Mouse (Mus musculus): ENCODE measurements around the gene Castor2.

DNA sequence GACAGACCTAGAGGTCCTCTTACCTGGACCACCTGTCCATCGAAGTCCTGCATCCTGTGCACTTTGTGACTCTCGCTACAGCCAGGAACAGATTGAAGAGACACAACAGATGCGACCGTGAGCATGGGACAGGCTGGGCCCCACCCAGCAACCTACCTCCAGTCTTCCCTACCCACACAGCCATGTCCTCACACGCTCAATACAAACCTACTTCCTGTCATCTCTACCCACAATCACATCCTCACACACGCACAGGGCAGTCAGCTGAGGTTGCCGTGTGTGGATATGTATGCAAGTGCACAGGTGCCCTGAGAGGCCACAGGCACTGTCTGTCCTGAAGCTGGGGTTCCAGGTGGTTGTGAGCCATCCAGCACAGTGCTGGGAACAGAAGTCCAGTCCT, 67.1 kb downstream of the Castor2 start:
- TF ChIP-seq POLR2A (IDR thresholded peaks at IDR 0.05; ENCODE audit: low read depth, low read length) (no peak), CTCF (conservative IDR thresholded peaks at IDR 0.05; ENCODE audit: insufficient read depth, insufficient read length, low read depth, low read length) (no peak)
